Mouse (Mus musculus): ENCODE data around the gene Spen.

The Spen gene

GRCm38 (mm10) chr4:141501058-141501457 is 37.3 kb downstream of the Spen start:
- in situ Hi-C loops (cut with MboI, MseI) = no loop called here

GRCm38 (mm10) chr4:141500637-141501036 is 37.8 kb downstream of the Spen start:
- in situ Hi-C loops (cut with MboI, MseI) = no loop called here

GRCm38 (mm10) chr4:141488670-141489069 is 49.7 kb downstream of the Spen start:
- in situ Hi-C loops (cut with MboI, MseI) = loop anchor here in 1 of 2 experiments (5.0 kb wide), 1 partner anchor 79 kb away; no protein-coding TSS in a partner anchor

DNA sequence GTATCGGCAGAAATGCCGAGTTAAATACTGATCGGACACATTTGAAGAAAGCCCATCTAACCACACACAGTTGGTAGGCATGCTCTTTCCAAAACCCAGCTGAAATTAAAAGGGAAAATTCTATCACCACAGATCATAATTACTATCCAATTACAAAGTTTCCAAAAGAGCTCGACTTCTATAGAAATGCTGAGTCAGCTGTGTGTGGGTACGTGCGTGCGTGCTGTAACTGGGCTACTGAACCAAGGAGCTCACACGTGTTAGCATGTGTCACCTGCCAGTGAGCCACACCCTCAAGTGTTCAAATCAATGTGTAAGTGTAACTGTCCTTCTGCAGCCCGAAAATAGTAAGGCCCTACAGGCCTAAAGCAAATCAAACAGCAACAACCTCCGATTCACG is 50.8 kb downstream of the Spen start:
- in situ Hi-C loops (cut with MboI, MseI) = loop anchor here in 1 of 2 experiments (5.0 kb wide), 1 partner anchor 80 kb away; no protein-coding TSS in a partner anchor

DNA sequence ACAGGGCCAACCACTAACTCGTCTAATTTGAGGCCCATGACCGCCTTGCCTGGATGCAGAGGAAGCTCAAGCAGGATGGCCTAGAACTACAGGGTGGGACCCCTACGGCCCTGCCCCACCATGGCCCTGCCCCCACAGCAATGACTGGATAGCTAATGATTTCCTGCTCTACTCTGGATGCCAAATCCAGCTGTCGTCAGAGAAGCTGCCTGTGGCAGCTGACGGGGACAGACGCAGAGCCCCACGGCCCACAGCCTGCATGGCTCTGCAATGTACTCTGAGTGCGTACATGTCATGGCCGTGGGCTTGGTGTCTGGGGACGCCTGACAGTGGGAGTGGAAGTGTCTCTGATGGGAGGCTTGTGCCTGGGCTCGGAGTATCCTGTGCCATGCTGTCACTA is 54.3 kb downstream of the Spen start:
- in situ Hi-C loops (cut with MboI, MseI) = no loop called here

GRCm38 (mm10) chr4:141479411-141479810 is 59.0 kb downstream of the Spen start:
- in situ Hi-C loops (cut with MboI, MseI) = no loop called here

DNA sequence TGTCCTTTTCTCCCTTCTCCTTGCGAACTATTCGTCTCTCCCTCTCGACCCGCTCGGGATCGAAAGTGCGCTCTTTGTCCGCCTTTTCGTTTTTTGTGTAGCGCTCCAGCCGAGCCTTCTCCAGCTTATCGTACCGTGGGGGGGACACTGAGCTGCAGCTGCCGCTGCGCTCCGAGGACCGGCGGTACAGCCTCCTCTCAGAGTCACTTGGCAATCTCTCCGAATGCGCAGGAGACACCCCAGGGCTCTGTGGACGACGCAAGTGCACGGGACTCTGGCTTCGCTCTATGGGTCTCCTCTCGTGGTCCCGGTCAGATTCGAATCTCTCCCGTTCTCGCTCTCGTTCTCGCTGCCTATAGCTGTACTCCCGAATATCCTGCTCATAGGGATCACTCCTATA is 59.6 kb downstream of the Spen start:
- in situ Hi-C loops (cut with MboI, MseI) = no loop called here

- in situ Hi-C loops (cut with MboI, MseI) = no loop called here
Measured at GRCm38 (mm10) chr4:141478225-141478624, 60.2 kb downstream of the Spen start.

DNA sequence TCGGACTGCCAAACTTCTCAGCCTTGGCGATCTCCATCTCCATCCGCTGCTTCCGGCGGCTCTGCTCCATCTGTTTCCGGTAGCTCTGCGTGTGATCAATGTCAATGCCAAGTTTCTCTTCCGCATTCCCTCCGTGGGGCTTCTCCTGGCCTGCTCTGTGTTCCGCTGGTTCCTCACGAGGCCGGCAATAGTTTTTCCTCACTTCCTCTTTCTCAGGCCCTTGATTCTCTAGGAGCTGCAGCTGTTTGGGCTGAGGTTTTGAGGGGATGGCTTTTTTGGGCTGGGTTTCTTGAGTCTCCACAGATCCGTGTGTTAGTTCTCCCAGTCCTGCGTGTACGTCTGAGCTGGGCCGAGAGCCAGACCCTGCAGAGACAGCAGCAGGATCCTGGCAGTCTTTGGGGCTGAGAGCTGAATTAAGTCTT is 60.7 kb downstream of the Spen start:
- in situ Hi-C loops (cut with MboI, MseI) = no loop called here

- in situ Hi-C loops (cut with MboI, MseI) = loop anchor here in 1 of 2 experiments (5.0 kb wide), 1 partner anchor 103 kb away; no protein-coding TSS in a partner anchor
Measured at GRCm38 (mm10) chr4:141474431-141474830, 64.0 kb downstream of the Spen start.

GRCm38 (mm10) chr4:141472641-141473321 is 65.6 kb downstream of the Spen start:
- in situ Hi-C loops (cut with MboI, MseI) = loop anchor here in 1 of 2 experiments (5.0 kb wide), 1 partner anchor 105 kb away; no protein-coding TSS in a partner anchor

GRCm38 (mm10) chr4:141471491-141471890 is 66.9 kb downstream of the Spen start:
- in situ Hi-C loops (cut with MboI, MseI) = loop anchor here in 1 of 2 experiments (5.0 kb wide), 1 partner anchor 106 kb away; no protein-coding TSS in a partner anchor

GRCm38 (mm10) chr4:141469343-141469742 is 69.1 kb downstream of the Spen start:
- in situ Hi-C loops (cut with MboI, MseI) = no loop called here

DNA sequence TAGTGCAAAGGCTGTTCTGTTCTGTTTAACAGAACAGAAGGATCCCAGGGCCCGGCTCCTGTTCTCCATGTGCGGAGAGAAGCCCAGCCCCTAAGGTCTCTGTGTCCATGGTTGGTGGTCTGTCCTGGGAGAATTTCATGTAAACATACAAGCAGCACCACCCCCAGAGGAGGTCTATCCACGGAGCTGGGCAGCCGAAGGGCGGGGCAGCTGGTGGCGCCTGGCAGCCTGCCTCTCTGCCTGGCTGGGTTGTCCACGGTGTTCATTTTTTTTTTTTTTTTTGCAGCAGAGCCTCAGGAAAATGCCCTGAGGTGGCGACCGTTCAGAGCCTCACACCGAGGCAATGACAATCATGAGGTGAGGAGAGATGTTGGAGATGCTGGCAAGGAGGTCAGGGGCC is 69.8 kb downstream of the Spen start:
- in situ Hi-C loops (cut with MboI, MseI) = no loop called here

- in situ Hi-C loops (cut with MboI, MseI) = no loop called here
Measured at GRCm38 (mm10) chr4:141467581-141467927, 70.8 kb downstream of the Spen start.

- in situ Hi-C loops (cut with MboI, MseI) = no loop called here
Measured at GRCm38 (mm10) chr4:141466844-141467580, 71.4 kb downstream of the Spen start.

GRCm38 (mm10) chr4:141466289-141466795 is 72.1 kb downstream of the Spen start:
- in situ Hi-C loops (cut with MboI, MseI) = no loop called here

- in situ Hi-C loops (cut with MboI, MseI) = no loop called here
Measured at GRCm38 (mm10) chr4:141465512-141466288, 72.7 kb downstream of the Spen start.

DNA sequence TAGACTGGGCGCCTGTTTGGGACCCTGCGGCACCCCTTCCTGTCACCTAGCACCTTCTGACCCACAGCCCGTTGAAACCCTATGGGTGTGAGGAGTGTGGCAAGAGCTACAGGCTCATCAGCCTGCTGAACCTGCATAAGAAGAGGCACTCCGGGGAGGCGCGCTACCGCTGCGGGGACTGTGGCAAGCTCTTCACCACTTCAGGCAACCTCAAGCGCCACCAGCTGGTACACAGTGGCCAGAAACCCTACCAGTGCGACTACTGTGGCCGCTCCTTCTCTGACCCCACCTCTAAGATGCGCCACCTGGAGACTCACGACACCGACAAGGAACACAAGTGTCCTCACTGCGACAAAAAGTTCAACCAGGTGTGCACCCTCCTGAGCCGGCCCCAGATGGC is 73.7 kb downstream of the Spen start:
- in situ Hi-C loops (cut with MboI, MseI) = no loop called here

- in situ Hi-C loops (cut with MboI, MseI) = no loop called here
Measured at GRCm38 (mm10) chr4:141463472-141463871, 74.9 kb downstream of the Spen start.

DNA sequence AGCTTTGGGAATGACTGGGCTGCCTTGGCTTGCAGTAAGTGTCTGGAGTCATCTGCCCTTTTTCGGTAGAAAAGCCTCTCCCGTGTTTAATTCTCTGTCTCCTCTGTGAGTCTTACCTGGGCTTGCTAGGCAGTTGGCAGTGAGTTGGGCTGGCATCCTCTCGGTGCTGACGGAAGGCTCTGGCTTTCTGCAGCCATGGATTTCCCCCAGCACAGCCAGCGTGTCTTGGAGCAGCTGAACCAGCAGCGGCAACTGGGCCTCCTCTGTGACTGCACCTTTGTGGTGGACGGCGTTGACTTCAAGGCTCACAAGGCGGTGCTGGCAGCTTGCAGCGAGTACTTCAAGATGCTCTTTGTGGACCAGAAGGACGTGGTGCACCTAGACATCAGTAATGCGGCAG is 76.8 kb downstream of the Spen start:
- in situ Hi-C loops (cut with MboI, MseI) = no loop called here

- in situ Hi-C loops (cut with MboI, MseI) = no loop called here
Measured at GRCm38 (mm10) chr4:141461088-141461487, 77.3 kb downstream of the Spen start.

All from T-helper 17 cell (primary cell).